Mouse (Mus musculus) lung, postnatal 0 days (tissue): ENCODE data around the gene Dctn5. TPM values are rescaled to one million over a fixed set of nuclear protein-coding genes. Genes with fewer than 3 reads are reported as not detected.

ENCODE experiments used
- ATAC-seq: fragments of 200-750 bp; cut with Nextera tagmentation; 2 replicates; pipeline ENCODE4 v1.8.0; 2017; ENCODE audit warnings: moderate library complexity
- DNase-seq: peaks from one replicate; pipeline ENCODE4 v3.0.0-alpha.2; 2016; ENCODE audit warnings: low spot score
- H3K27ac ChIP-seq: fragments of 300-500 bp; sonication (generic); 2 replicates; pipeline ENCODE4 v1.5.1; 2014; ENCODE audit warnings: antibody characterized with exemption, mild to moderate bottlenecking, low read length, mixed read lengths
- H3K27me3 ChIP-seq: fragments of 300-500 bp; sonication (generic); replicated peaks from 2 replicates; pipeline ENCODE4 v1.6.1; 2014; ENCODE audit warnings: low read length, mixed read lengths; ENCODE audit not compliant: insufficient read depth
- H3K36me3 ChIP-seq: fragments of 300-500 bp; sonication (generic); 2 replicates; pipeline ENCODE4 v1.6.1; 2014; ENCODE audit warnings: low read length, mixed read lengths; ENCODE audit not compliant: insufficient read depth
- H3K4me1 ChIP-seq: fragments of 300-500 bp; sonication (generic); 2 replicates; pipeline ENCODE4 v1.6.1; 2014; ENCODE audit warnings: antibody characterized with exemption, low read depth, low read length, mixed read lengths; ENCODE audit not compliant: insufficient read depth
- H3K4me2 ChIP-seq: fragments of 300-500 bp; sonication (generic); replicated peaks from 2 replicates; pipeline ENCODE4 v1.6.1; 2014; ENCODE audit warnings: low read depth, mild to moderate bottlenecking, low read length, moderate library complexity, mixed read lengths
- H3K4me3 ChIP-seq: fragments of 300-500 bp; sonication (generic); 2 replicates; pipeline ENCODE4 v1.5.1; 2014; ENCODE audit warnings: low read depth, low read length
- H3K9ac ChIP-seq: fragments of 300-500 bp; sonication (generic); replicated peaks from 2 replicates; pipeline ENCODE4 v1.6.1; 2014; ENCODE audit warnings: low read depth, mild to moderate bottlenecking
- H3K9me3 ChIP-seq: fragments of 300-500 bp; sonication (generic); 2 replicates; pipeline ENCODE4 v1.6.1; 2016; ENCODE audit warnings: low read length, mixed read lengths
- CTCF ChIP-seq: IDR thresholded peaks from 2 replicates; pipeline ENCODE4 v1.5.1; 2016; ENCODE audit warnings: antibody characterized with exemption, mild to moderate bottlenecking
- EP300 ChIP-seq: IDR thresholded peaks from 2 replicates; pipeline ENCODE4 v1.6.1; 2016; ENCODE audit warnings: antibody characterized with exemption, mild to moderate bottlenecking, control low read depth
- WGBS: fragments of 180-500 bp; shearing (Covaris S2); extraction: QIAGEN DNeasy Blood & Tissue Kit; methylation state at CpG from one replicate; pipeline ENCODE4 v1.1.7; 2014; 5-methylcytosine and 5-hydroxymethylcytosine counted together
- polyA plus RNA-seq: library from polyadenylated mRNA; unstranded; fragments of >200 nt; fragmentation: Nextera tagmentation; extraction: Ambion mirVana; gene quantifications from 2 replicates; pipeline ENCODE4 v1.2.1, GENCODE M21; 2015

Dctn5 gene
- polyA plus RNA-seq, 1 experiment from 2014 or later = 72.9 TPM

DNA sequence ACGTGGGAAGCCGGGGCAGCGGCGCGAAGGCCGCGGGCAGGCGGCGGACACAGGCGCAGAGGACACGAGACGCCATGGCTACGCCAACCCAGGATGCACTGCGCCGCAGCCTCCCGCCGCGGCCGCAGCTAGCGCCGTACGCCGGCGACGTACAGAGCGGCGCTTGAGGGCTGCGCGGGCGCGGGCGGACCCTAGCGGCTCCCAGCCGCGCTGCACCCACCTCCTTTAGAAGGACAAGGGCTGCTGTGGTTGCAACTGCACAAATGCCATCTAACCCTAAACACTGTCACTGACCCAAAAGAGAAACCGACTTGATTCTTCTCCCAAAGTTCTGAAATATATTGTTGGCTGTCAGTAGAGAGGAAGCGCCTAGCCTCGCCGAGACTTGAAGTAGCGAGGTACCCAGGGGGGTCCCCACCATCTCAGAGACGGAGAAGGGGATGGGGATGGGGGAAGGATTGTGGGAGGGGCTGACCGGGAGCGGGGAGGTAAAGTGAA lies 31.0 kb upstream of the Dctn5 start, which contains the start of gene Ndufab1:
Ndufab1 (minus strand) TSS at position 140 of the 498 bp plus-strand sequence.
- Histone ChIP-seq H3K4me2 (peak within 1 kb of the TSS; percentile 58), H3K9ac (peak within 1 kb of the TSS; percentile 75), H3K36me3 (no peaks in the 10 kb centered on the region), H3K27me3 (no peaks in the 10 kb centered on the region), H3K4me3 (peak within 1 kb of the TSS; percentile 70), H3K9me3 (no peaks in the 10 kb centered on the region), H3K27ac (peak within 1 kb of the TSS; percentile 11; the same call in 1 of the 2 replicates), H3K4me1 (peaks cover 7% of the 10 kb centered on the region)
- WGBS = 0% methylated on average over 27 of the region's 43 CpGs
- peak; percentile 100 for ATAC-seq
- TF ChIP-seq EP300 = no peak
- TF ChIP-seq CTCF = peak; percentile 85
- peak; percentile 94 for DNase-seq

DNA sequence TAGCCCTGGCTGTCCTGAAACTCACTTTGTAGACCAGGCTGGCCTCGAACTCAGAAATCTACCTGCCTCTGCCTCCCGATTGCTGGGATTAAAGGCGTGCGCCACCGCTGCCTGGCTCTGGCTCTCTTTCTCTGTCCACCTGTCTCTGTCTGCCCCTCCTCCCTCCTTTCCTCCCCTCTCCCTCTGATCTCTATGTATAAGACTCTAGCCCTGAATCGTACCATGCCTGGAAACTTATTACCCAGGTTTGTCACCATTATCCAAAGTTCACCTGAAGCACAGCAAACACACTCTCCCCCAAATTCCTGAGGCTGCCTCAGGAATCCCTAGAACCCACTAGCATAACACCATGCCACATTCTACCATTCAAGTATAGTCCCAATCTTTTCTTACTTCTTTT lies 24.6 kb upstream of the Dctn5 start:
- no peaks in the 10 kb centered on the region for H3K9me3 ChIP-seq
- no peaks in the 10 kb centered on the region; the same call in 1 of the 2 replicates for H3K36me3 ChIP-seq
- TF ChIP-seq EP300 (no peak), CTCF (no peak)
- H3K9ac ChIP-seq = no peak overlapping the region
- ATAC-seq = no peak
- no peak for DNase-seq
- H3K4me1 ChIP-seq = no peaks in the 10 kb centered on the region
- no peak overlapping the region for H3K27ac ChIP-seq
- H3K4me2 ChIP-seq = no peak overlapping the region
- WGBS = 89% methylated on average over 6 of the region's 6 CpGs
- no peak overlapping the region for H3K4me3 ChIP-seq
- no peaks in the 10 kb centered on the region for H3K27me3 ChIP-seq

DNA sequence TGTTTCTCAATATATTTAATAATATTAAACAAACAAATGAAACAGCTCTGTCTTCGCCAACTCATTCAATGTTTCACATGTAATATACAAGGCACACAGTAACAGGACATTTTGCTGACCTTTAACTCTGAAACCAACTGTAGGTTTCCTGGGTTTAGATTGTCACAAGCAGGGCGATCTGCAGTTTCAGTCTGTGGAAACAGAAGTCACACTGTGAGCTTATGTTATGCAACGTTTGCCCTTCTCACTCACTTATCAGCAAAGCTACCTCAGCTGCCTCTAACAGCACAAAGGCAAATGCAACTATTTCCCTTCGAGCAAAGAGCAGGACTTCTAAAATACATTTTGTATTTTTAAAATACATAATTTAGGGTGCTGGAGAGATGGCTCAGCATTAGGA lies 9.3 kb upstream of the Dctn5 start:
- H3K4me1 ChIP-seq = no peaks in the 10 kb centered on the region
- H3K9me3 ChIP-seq = no peaks in the 10 kb centered on the region
- no peak overlapping the region for H3K27ac ChIP-seq
- ATAC-seq (no peak), DNase-seq (no peak)
- H3K4me2 ChIP-seq = no peak overlapping the region
- no peak overlapping the region for H3K4me3 ChIP-seq
- H3K27me3 ChIP-seq = no peaks in the 10 kb centered on the region
- H3K36me3 ChIP-seq = peaks cover 9% of the 10 kb centered on the region; the same call in 1 of the 2 replicates
- H3K9ac ChIP-seq = no peak overlapping the region
- TF ChIP-seq EP300 = no peak
- no peak for TF ChIP-seq CTCF
- 82% methylated on average over 4 of the region's 4 CpGs for WGBS

DNA sequence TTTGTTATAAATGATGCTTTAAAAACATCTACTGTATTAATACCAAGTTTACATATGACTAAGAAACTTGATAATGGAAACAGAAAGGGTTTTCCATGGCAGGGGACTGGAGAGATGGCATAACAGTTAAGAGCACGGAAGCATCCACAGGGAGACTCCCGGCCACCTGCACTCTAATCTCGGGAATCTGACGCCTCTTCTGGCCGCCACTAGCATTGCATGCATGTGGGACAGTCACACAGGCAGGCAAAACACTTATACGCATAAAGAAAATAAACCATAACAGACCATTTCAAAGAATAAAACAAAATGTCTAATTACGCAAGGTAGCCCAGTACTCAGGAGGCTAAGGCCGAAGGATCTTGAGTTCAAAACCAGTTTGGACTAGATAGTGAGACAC lies 7.2 kb upstream of the Dctn5 start:
- H3K9me3 ChIP-seq = no peaks in the 10 kb centered on the region
- DNase-seq (no peak), ATAC-seq (no peak)
- H3K27ac ChIP-seq = no peak overlapping the region
- peak; percentile 33; the same call in 1 of the 2 replicates for TF ChIP-seq CTCF
- no peak for TF ChIP-seq EP300
- no peak overlapping the region for H3K4me3 ChIP-seq
- no peak overlapping the region for H3K4me2 ChIP-seq
- H3K27me3 ChIP-seq = no peaks in the 10 kb centered on the region
- H3K4me1 ChIP-seq = no peaks in the 10 kb centered on the region
- peaks cover 9% of the 10 kb centered on the region; the same call in 1 of the 2 replicates for H3K36me3 ChIP-seq
- 77% methylated on average over 8 of the region's 8 CpGs for WGBS
- H3K9ac ChIP-seq = no peak overlapping the region

DNA sequence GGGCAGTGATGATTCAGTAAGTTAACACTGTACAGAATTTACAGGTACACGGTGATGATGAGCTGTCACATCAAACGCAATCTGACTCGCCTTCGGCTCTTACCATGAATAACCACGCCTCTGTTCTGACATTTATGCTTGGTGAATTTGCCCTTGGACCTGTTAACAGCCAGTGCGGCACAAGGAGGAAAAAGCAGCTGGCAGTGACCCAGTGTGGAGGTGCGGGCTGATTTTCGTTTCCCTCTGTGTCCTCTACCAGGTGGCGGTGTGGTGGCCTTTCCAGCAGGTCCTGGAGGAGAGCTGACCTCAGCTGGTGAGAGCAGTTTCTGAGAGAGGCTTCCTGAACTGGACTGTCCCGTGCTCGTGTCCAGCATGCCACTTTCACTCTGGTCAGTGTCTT lies 5.9 kb upstream of the Dctn5 start:
- WGBS = 90% methylated on average over 11 of the region's 11 CpGs
- no peak overlapping the region for H3K4me2 ChIP-seq
- no peaks in the 10 kb centered on the region for H3K27me3 ChIP-seq
- ATAC-seq = no peak
- H3K9ac ChIP-seq = no peak overlapping the region
- H3K27ac ChIP-seq = no peak overlapping the region
- no peaks in the 10 kb centered on the region for H3K4me1 ChIP-seq
- TF ChIP-seq EP300 (no peak), CTCF (no peak)
- H3K9me3 ChIP-seq = no peaks in the 10 kb centered on the region
- no peak overlapping the region for H3K4me3 ChIP-seq
- no peak for DNase-seq
- peaks cover 9% of the 10 kb centered on the region; the same call in 1 of the 2 replicates for H3K36me3 ChIP-seq

DNA sequence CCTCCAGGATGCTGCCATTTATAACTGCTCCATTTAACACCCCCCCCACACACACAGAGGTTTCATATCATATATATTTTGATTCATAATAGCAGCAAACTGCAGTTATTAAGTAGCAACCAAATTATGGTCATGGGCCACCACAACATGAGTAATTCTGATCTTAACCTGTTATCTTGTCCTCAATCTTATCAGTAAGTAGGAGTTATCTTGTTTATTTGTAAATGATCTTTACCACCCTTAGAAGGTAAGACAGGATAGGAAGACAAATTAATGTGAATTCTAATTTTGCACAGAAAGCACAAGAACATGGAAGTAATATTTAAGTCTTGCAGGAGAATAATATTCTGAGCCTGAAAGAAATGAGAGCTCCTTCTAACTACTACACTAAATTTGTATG lies 1.0 kb upstream of the Dctn5 start:
- Histone ChIP-seq H3K36me3 (peaks cover 9% of the 10 kb centered on the region; the same call in 1 of the 2 replicates), H3K4me3 (peak overlapping the region; percentile 94; the same call in 1 of the 2 replicates), H3K4me2 (no peak overlapping the region; the same call in 1 of the 2 replicates), H3K4me1 (peaks cover 11% of the 10 kb centered on the region; the same call in 1 of the 2 replicates), H3K9ac (no peak overlapping the region), H3K9me3 (no peaks in the 10 kb centered on the region), H3K27me3 (no peaks in the 10 kb centered on the region), H3K27ac (no peak overlapping the region)
- no peak for ATAC-seq
- no peak for DNase-seq
- TF ChIP-seq CTCF = no peak
- no peak for TF ChIP-seq EP300

DNA sequence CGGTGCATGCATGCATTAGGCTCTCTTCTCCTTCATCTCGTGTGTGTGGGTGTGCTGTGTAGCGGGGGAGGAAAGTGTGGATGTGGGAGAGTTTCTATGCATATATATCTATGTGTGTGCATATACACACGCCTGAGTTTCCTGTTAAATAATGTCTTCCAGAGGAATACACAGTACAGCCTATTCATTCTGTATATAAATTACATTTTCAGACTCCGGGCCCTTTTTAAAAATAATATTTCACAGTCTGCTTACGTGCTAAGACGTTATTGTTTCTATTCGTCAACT lies 441 bp downstream of the Dctn5 start:
- H3K27me3 ChIP-seq = no peaks in the 10 kb centered on the region
- peak overlapping the region; percentile 94 for H3K4me3 ChIP-seq
- no peak for TF ChIP-seq CTCF
- TF ChIP-seq EP300 = no peak
- peak overlapping the region; percentile 69; the same call in 1 of the 2 replicates for H3K27ac ChIP-seq
- peak overlapping the region; percentile 75 for H3K9ac ChIP-seq
- no peak; the same call in 1 of the 2 replicates for ATAC-seq
- peaks cover 11% of the 10 kb centered on the region; the same call in 1 of the 2 replicates for H3K4me1 ChIP-seq
- no peak for DNase-seq
- no peaks in the 10 kb centered on the region for H3K9me3 ChIP-seq
- 14% methylated on average over 8 of the region's 8 CpGs for WGBS
- H3K4me2 ChIP-seq = peak overlapping the region; percentile 86
- H3K36me3 ChIP-seq = 0 out of 2 replicates have a peak, but pooled peaks cover 3% of the 10 kb centered on the region
